Mouse (Mus musculus): Measurements from ENCODE around the gene Wdfy1.

- no peak for TF ChIP-seq CTCF (IDR thresholded peaks at IDR 0.05; ENCODE audit: low read depth)
- TF ChIP-seq EP300 (IDR thresholded peaks at IDR 0.05; ENCODE audit: low read depth) = no peak
These were observed 21.0 kb downstream of the Wdfy1 start for GRCm38 (mm10) chr1:79754936-79755335.
